Mouse (Mus musculus) heart, adult 2 months (tissue): ENCODE measurements around the gene Lrrc29. TPM values are rescaled to one million over a fixed set of nuclear protein-coding genes. Genes with fewer than 3 reads are reported as not detected.

ENCODE experiments used
- DNase-seq, 2 experiments: peaks; one replicate each; pipeline ENCODE4 v3.0.0; 2021
- H3K27ac ChIP-seq: fragments of 200-600 bp; 2 replicates; pipeline ENCODE4 v1.8.1; 2022
- H3K27me3 ChIP-seq: fragments of 200-500 bp; 2 replicates; pipeline ENCODE4 v1.6.1; 2012; ENCODE audit warnings: mild to moderate bottlenecking, low read length, inconsistent platforms, mixed read lengths; ENCODE audit not compliant: control insufficient read depth, insufficient read depth
- H3K36me3 ChIP-seq: fragments of 200-500 bp; 2 replicates; pipeline ENCODE4 v1.6.1; 2012; ENCODE audit warnings: low read length, inconsistent platforms; ENCODE audit not compliant: control insufficient read depth, insufficient read depth
- H3K4me1 ChIP-seq: fragments of 200-500 bp; 2 replicates; pipeline ENCODE4 v1.6.1; 2011; ENCODE audit warnings: low read length; ENCODE audit not compliant: control insufficient read depth, insufficient read depth
- H3K4me3 ChIP-seq: fragments of 200-600 bp; 2 replicates; pipeline ENCODE4 v1.8.1; 2022
- H3K79me2 ChIP-seq: fragments of 200-500 bp; replicated peaks from 2 replicates; pipeline ENCODE4 v1.6.1; 2012; ENCODE audit warnings: mild to moderate bottlenecking, inconsistent platforms, low read length, moderate library complexity, mixed read lengths; ENCODE audit not compliant: control insufficient read depth, insufficient read depth
- H3K9ac ChIP-seq: fragments of 200-500 bp; 2 replicates; pipeline ENCODE4 v1.6.1; 2012; ENCODE audit warnings: low read depth, mild to moderate bottlenecking, control low read depth, inconsistent platforms, low read length, mixed read lengths
- CTCF ChIP-seq: fragments of 200-600 bp; IDR thresholded peaks from 2 replicates; pipeline ENCODE4 v1.8.1; 2022; ENCODE audit warnings: antibody characterized with exemption, mild to moderate bottlenecking, moderate library complexity
- EP300 ChIP-seq: fragments of 200-500 bp; IDR thresholded peaks from 2 replicates; pipeline ENCODE4 v1.6.1; 2011; ENCODE audit warnings: low read depth, low read length, control low read depth; ENCODE audit not compliant: insufficient read depth
- POLR2A ChIP-seq: fragments of 200-500 bp; IDR thresholded peaks from 2 replicates; pipeline ENCODE4 v1.6.1; 2011; ENCODE audit warnings: mild to moderate bottlenecking, low read depth, low read length, control low read depth; ENCODE audit not compliant: insufficient read depth
- WGBS: fragments of 180-500 bp; shearing (Covaris S2); methylation state at CpG from one replicate; pipeline ENCODE4 v1.1.7; 2018; 5-methylcytosine and 5-hydroxymethylcytosine counted together
- intact Hi-C: fragments of 180-260 bp; cut with DNase I; formaldehyde crosslinking; loops from one replicate; pipeline ENCODE4 v1.15.1; 2025
- polyA plus RNA-seq: library from polyadenylated mRNA; depleted of rRNA; stranded (reverse); fragments of >200 nt; gene quantifications from 2 replicates; pipeline ENCODE4 v1.2.3, GENCODE M21; 2012
- total RNA-seq, 2 experiments: library from RNA; stranded (reverse); gene quantifications; 2 replicates each; pipeline ENCODE4 v1.2.3; 2021

Lrrc29 gene
- total and polyA plus RNA-seq, 3 experiments: 0.93 to 2.2 (median 1.1) TPM

GRCm38 (mm10) chr8:105310118-105310517 lies 16.0 kb downstream of the Lrrc29 start:
- WGBS: 83% methylated on average over 8 of the region's 8 CpGs
- H3K4me1 ChIP-seq: no peaks in the 10 kb centered on the region; the same call in none of the 2 replicates
- intact Hi-C loops: no loop called here
- no peak for DNase-seq
- no peaks in the 10 kb centered on the region for H3K36me3 ChIP-seq
- no peak overlapping the region for H3K27ac ChIP-seq
- no peak overlapping the region for H3K4me3 ChIP-seq
- H3K9ac ChIP-seq: no peak overlapping the region
- no peaks in the 10 kb centered on the region for H3K79me2 ChIP-seq
- no peaks in the 10 kb centered on the region for H3K27me3 ChIP-seq
- no peak for TF ChIP-seq EP300
- no peak for TF ChIP-seq POLR2A
- no peak for TF ChIP-seq CTCF

GRCm38 (mm10) chr8:105309142-105309847 lies 16.8 kb downstream of the Lrrc29 start:
- Histone ChIP-seq H3K27ac (no peak overlapping the region), H3K27me3 (no peaks in the 10 kb centered on the region), H3K36me3 (no peaks in the 10 kb centered on the region), H3K79me2 (no peaks in the 10 kb centered on the region), H3K4me1 (peaks cover 2% of the 10 kb centered on the region), H3K9ac (no peak overlapping the region), H3K4me3 (no peak overlapping the region)
- no peak for DNase-seq
- intact Hi-C loops: no loop called here
- TF ChIP-seq CTCF: no peak
- TF ChIP-seq POLR2A: no peak
- no peak for TF ChIP-seq EP300
- WGBS: 85% methylated on average over 15 of the region's 15 CpGs

- H3K4me1 ChIP-seq: peaks cover 2% of the 10 kb centered on the region
- no peak overlapping the region for H3K9ac ChIP-seq
- H3K36me3 ChIP-seq: no peaks in the 10 kb centered on the region
- no peaks in the 10 kb centered on the region for H3K27me3 ChIP-seq
- no peak for TF ChIP-seq EP300
- no peak for TF ChIP-seq CTCF
- no peak for TF ChIP-seq POLR2A
- H3K4me3 ChIP-seq: no peak overlapping the region
- no peak overlapping the region for H3K27ac ChIP-seq
- H3K79me2 ChIP-seq: no peaks in the 10 kb centered on the region
- intact Hi-C loops: no loop called here
- 95% methylated on average over 10 of the region's 10 CpGs for WGBS
- DNase-seq: no peak
Observed at GRCm38 (mm10) chr8:105308428-105308827, 17.6 kb downstream of the Lrrc29 start.

- intact Hi-C loops: no loop called here
- H3K4me1 ChIP-seq: peaks cover 2% of the 10 kb centered on the region
- 94% methylated on average over 13 of the region's 13 CpGs for WGBS
- DNase-seq: peak in 1 of 2 experiments; percentile 18
- no peaks in the 10 kb centered on the region for H3K27me3 ChIP-seq
- no peak overlapping the region for H3K9ac ChIP-seq
- no peaks in the 10 kb centered on the region for H3K36me3 ChIP-seq
- H3K79me2 ChIP-seq: no peaks in the 10 kb centered on the region
- H3K27ac ChIP-seq: no peak overlapping the region
- TF ChIP-seq CTCF: no peak
- TF ChIP-seq POLR2A: no peak
- no peak for TF ChIP-seq EP300
- H3K4me3 ChIP-seq: no peak overlapping the region
Observed at GRCm38 (mm10) chr8:105307670-105308069, 18.4 kb downstream of the Lrrc29 start.

- Histone ChIP-seq H3K4me1 (peaks cover 2% of the 10 kb centered on the region), H3K27ac (no peak overlapping the region), H3K4me3 (peak overlapping the region; percentile 15; the same call in 1 of the 2 replicates), H3K9ac (no peak overlapping the region), H3K27me3 (no peaks in the 10 kb centered on the region), H3K36me3 (no peaks in the 10 kb centered on the region), H3K79me2 (no peaks in the 10 kb centered on the region)
- 35% methylated on average over 5 of the region's 5 CpGs for WGBS
- no peak for TF ChIP-seq EP300
- TF ChIP-seq POLR2A: no peak
- TF ChIP-seq CTCF: no peak
- intact Hi-C loops: no loop called here
- DNase-seq: peak in 1 of 2 experiments; percentile 17
Observed at GRCm38 (mm10) chr8:105306146-105306691, 19.9 kb downstream of the Lrrc29 start.
